Mouse (Mus musculus) heart, postnatal 36 days (tissue): Measurements from ENCODE around the gene Klhl6. TPM values are rescaled to one million over a fixed set of nuclear protein-coding genes. Genes with fewer than 3 reads are reported as not detected.

Source experiments
- total RNA-seq, 2 experiments: library from RNA; stranded (reverse); gene quantifications; 2 replicates each; pipeline ENCODE4 v1.2.3; 2021

The Klhl6 gene
- total RNA-seq, 2 experiments from 2014 or later = 5.3 to 6.3 TPM

Other genes starting within 250 kb of the Klhl6 start
- gene B3gnt5, start 222.8 kb downstream of the Klhl6 start, total RNA-seq = under 1 TPM; 0.54 to 0.61 TPM
- 100 to 1,000 TPM; 344 to 350 TPM for gene Klhl24, start 114.5 kb upstream of the Klhl6 start, total RNA-seq
- 10 to 100 TPM; 10.3 to 12.3 TPM for gene Yeats2, start 158.0 kb upstream of the Klhl6 start, total RNA-seq